Mouse (Mus musculus) testis, adult 2 months (tissue): ENCODE data around the gene Frmd4a.

Experiments used
- CTCF ChIP-seq: fragments of 200-500 bp; IDR thresholded peaks from 2 replicates; pipeline ENCODE4 v1.5.1; 2012; ENCODE audit warnings: low read depth, mild to moderate bottlenecking, inconsistent platforms, low read length, moderate library complexity; ENCODE audit not compliant: control insufficient read depth, insufficient read depth, insufficient replicate concordance
- POLR2A ChIP-seq: fragments of 200-500 bp; IDR thresholded peaks from 2 replicates; pipeline ENCODE4 v1.6.1; 2012; ENCODE audit warnings: low read depth, mild to moderate bottlenecking, inconsistent platforms, low read length, moderate library complexity; ENCODE audit not compliant: control insufficient read depth

DNA sequence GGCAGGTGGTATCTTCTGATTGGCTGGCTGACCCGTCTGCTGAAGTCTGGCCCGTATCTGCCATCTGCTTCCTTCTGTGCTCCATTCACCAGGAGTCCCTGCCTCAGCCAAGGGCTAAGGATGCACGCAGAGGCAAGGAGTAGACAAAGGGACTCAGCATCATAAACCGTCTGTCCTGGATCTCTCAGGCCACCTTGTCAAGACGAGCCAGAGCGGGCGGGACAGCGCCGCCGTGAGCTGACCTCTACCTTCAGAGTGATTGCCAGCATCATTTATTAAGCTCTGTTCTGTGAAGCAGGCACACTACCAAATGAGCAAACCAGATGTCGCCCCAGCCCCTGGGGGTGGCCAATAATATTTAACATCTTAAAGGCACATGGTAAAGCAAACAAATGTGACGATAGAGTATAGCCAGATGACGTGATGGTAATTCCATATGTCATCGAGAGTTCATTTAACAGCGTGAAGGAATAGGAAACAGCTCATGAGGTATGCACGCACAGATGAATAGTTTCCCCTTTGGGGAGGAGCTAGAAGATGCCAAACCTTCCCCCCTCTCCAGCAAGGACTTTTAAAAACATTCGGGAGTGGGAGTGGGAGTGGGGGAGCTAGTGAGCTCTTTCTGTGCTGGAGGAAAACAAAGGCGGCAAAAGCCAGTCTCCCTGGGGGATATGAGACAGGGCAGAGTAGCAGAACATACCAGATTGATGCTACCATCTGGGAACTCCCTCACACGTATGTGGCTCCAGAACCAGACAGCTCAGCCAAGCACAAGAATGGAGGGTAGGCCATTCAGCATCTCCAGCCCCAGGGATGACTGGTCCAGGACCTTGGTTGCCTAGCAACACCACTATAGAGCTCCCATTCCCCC lies 419.1 kb downstream of the Frmd4a start:
- TF ChIP-seq CTCF (no peak), POLR2A (no peak)
